Mouse (Mus musculus) heart, postnatal 10 days (tissue): ENCODE data around the gene Mtx2. TPM values are rescaled to one million over a fixed set of nuclear protein-coding genes. Genes with fewer than 3 reads are reported as not detected.

Source experiments
- DNase-seq, 2 experiments: peaks; one replicate each; pipeline ENCODE4 v3.0.0; 2021
- intact Hi-C: fragments of 180-260 bp; cut with DNase I; formaldehyde crosslinking; loops from one replicate; pipeline ENCODE4 v1.15.1; 2025
- total RNA-seq, 2 experiments: library from RNA; stranded (reverse); gene quantifications; 2 replicates each; pipeline ENCODE4 v1.2.3; 2021

Gene Mtx2
- 100 to 1,000 TPM; 137 to 142 TPM for total RNA-seq

DNA sequence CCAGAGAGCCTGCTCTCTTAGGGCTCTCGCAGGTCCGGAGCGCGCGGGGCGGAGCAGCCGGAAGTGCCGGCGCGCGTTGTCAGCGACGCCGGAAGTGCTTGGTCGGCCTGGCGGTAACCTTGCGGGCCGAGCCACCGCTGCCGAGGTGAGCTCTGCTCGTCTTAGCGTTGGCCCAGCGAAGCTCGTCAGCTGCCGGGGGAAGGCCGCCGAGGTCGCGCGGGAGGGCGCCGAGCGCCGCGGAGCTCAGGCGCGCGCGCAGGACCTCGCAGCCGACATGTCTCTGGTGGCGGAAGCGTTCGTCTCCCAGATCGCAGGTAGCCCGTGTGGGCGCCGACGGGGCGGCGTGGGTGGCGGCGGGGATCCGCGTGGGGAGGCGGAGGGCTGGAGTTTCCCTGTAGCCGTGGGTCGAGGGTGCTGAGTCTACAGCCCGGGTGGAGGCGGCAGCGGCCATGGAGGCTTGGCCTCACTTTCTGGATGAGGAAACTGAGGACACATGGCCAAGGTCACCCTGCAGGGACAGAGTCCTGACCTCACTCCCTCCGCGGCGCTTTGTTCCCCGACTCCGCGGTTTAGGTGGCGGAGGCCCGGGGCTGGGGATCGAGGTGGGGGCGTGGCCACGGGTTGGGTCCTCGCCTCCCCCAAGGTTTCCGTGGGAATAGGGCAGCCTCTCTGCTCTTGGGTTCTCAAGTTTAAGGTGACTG, at the start of gene Mtx2:
Gene Mtx2, plus strand, starts transcription at position 74 of the 701 bp plus-strand sequence.
- intact Hi-C loops, result loop anchor here (5.0 to 10.0 kb wide), 2 partner anchors 136 to 229 kb away; no protein-coding TSS in a partner anchor
- DNase-seq, result peak; percentile 84 to 86

- intact Hi-C loops, result no loop called here
- no peak for DNase-seq
Measured at GRCm38 (mm10) chr2:74777536-74778275, 47.9 kb upstream of the Mtx2 start.

DNA sequence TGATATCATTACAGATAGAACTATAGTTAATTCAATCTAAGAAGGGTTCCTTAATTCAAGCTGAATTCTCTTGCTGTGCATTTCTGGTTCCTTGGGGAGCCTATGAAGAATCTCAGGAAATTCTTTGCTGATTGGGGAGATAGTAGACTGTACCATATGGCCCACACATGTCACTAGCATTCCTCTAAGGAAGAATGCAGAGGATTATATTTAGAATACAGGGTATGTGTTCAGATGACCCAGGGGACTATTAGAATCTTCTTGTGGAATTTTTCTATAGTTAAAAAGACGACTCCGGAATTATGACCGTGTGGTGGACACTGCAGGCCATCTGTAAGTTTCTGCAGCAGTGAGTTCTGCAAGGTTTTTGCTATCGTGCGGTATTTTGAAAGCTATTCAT, 44.2 kb upstream of the Mtx2 start:
- DNase-seq, result no peak
- intact Hi-C loops, result no loop called here

DNA sequence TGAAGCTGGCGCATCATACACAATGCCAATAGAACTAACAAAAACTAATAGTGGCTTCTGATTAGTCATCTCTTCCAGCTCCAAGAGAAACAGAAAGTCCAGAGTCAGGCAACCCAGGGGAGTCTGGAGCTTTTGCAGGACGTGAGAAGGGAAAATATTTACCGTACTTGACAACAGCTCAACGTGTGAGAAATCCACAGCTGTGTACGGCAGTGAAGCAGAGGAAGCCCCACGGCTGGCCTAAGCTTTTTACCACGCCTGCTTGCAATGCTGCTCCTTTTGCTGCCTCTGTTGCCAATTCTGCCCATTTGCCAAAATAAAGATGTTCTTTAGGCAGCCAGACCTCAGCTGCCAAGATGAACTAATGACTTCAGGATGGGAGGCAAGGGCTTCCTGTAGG, 30.1 kb upstream of the Mtx2 start:
- intact Hi-C loops, result no loop called here
- peak; percentile 28 to 30 for DNase-seq

DNA sequence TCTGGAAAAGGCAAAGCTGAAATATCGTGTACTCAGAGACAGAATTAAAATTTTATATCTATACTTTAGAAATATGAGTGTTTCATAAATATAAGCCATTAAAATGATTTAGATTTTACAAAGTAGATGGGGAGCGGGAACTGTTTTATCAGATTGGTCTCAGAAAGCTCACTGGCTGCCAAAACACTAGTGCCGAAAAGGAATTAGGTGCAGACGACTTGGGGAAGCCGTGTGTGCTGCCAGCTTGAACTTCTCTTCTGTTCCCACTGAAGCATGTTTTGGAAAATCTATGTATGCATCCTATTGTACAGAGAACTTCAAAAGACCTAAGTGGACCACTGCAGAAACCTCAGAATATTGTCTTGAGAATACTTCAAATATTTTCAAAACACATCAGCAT, 17.2 kb upstream of the Mtx2 start:
- intact Hi-C loops, result no loop called here
- no peak for DNase-seq

DNA sequence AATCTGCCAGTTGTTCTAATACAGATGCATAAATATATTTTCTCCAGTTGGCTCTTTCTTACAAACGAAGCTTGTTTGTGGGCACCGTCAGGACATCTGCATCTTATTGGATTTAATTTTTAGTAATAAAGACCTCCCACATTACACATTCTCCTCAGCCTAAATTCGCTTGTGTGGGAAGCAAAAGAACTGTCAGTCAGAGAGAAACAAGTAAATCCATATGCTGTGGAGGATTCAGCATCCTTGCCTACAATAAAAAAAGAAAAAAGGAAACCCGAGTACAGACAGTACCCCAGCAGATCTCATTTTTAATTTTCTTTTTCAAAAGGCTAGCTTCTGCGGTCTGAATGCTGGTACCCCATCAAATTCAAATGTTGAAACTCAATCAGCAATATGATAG, 2.9 kb upstream of the Mtx2 start:
- DNase-seq, result no peak
- intact Hi-C loops, result loop anchor here (10.0 kb wide), 1 partner anchor 232 kb away; no protein-coding TSS in a partner anchor

DNA sequence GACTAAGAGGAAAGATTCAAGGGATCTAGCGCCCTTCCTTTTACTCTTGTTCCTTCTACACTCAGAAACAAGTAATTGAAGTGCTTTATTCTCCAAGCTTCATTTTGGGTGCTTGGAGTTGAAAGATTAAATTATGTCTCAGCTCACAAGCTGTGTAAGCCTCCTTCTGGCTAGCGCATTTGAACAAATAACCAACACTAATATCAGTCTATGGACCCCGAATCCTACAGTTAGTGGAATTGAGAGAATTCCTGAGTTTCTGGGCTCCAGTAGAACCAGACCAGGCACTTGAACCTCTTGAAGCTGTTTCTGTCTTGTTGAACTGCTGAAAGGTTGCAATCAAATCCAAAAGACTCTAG, 253 bp upstream of the Mtx2 start:
- intact Hi-C loops, result loop anchor here (5.0 to 10.0 kb wide), 2 partner anchors 137 to 229 kb away; no protein-coding TSS in a partner anchor
- no peak for DNase-seq

DNA sequence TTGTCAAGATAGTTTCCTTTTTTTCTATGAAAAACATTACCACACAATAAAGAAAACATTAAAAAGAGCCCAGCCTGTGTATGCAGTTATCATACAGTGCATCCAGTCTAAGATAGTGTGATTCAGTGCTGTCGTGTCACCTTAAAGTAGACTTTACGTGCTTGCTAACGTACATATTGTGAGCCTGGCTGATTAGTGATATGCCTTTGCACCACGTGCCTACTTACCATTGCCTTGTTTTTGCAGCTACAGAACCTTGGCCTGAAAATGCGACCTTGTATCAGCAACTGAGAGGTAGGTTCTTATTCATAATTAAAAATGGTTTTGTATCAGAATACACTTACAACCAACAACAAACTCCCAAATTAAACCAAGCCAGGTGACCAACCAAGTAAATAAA, 21.4 kb downstream of the Mtx2 start:
- DNase-seq, result no peak
- intact Hi-C loops, result no loop called here

- intact Hi-C loops, result no loop called here
- DNase-seq, result no peak
Measured at GRCm38 (mm10) chr2:74847516-74847915, 21.9 kb downstream of the Mtx2 start.

DNA sequence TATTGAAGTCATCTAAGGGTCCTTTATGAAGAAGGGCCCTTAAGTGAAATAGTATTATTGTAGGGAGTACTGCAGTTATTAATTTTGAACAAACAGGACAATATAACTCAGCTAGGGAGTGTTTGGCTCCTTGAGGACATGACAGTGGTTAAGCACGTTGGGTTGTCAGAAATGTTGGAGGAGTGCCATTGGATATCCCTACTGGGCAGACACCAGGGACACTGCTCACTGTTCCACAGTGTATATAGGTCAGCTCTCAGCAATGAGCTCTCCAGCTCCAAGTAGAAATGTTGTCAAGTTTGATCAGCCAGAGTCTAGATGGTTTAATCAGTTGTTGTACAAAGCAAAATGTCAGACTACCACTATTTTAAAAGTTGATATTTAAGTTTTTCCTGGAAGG, 24.4 kb downstream of the Mtx2 start:
- intact Hi-C loops, result no loop called here
- DNase-seq, result peak; percentile 30

- intact Hi-C loops, result no loop called here
- no peak for DNase-seq
Measured at GRCm38 (mm10) chr2:74862070-74862476, 36.5 kb downstream of the Mtx2 start.

GRCm38 (mm10) chr2:74865414-74865813, 39.8 kb downstream of the Mtx2 start:
- DNase-seq, result no peak
- intact Hi-C loops, result no loop called here

DNA sequence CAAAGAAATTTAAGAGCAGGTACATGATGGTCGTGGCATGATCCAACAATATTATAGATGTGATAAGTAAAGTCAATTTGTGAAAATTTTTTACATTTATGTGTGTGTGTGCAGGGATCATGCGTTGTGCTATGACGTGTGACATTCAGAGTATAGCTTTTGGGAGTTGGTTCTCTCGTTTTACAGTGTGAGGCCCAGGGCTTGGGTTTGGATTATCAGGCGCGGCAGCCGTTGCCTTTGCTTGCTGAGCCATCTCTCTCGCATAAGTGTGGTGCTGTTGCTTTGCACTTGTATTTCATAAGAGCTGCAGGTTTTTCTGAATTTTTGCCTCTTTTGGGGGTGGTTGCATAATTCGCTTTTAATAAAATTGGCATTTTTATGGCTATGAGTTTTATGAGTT, 48.4 kb downstream of the Mtx2 start:
- DNase-seq, result no peak
- intact Hi-C loops, result no loop called here

GRCm38 (mm10) chr2:74884357-74884756, 58.8 kb downstream of the Mtx2 start:
- intact Hi-C loops, result no loop called here
- no peak for DNase-seq

GRCm38 (mm10) chr2:74891868-74892267, 66.3 kb downstream of the Mtx2 start:
- intact Hi-C loops, result no loop called here
- no peak for DNase-seq

DNA sequence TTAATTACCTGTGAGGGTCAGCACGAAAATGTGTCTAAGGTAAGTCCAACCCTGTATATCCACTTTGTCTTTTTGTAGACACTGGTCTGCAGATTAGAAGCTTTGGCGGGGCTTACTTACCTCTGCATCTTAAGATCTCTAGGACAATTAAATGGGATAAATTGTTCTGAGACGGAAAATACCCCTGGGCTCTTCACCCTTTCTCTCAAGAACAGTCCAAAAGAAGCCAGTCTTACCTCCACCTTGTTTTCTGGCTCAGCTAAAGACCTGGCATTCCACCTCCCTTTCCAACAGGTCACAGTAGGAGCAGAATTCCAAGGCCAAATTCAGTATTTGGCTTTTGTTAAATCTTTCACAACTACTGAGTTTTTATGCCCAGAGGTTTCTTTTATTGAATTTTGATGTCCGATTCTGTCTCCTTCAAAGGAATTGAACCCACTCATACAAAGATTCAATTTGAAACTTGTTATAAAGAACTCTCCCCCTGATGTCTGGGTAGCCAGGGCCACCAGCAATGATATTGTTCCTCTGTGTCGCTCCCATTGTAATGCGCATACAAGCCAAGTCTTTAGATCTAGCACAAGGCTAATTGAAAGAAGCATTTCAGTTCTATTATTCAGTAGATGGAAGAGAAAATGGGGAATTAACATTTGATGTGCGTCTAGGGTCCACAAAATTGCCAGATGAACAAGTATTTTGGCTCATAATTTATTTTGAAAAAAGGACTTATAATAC, 67.4 kb downstream of the Mtx2 start:
- intact Hi-C loops, result no loop called here
- no peak for DNase-seq

DNA sequence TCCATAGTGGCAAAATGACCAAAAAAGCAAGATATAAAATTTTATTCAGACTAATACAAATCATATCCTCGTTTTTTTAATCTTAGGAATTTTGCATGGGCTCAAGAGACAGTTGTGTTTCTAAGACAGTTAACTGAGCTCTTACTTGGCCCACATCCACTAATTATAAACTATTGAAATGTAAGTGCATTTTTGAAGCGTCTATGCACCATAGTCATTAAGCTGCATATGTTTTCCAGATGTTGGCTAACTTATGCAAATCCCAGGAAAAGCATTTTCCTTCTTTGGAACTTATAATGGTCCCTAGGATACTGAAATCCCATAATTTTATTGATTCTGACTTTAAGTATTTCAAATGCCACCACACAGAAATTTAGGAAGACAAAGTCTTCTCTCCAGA, 68.5 kb downstream of the Mtx2 start:
- intact Hi-C loops, result no loop called here
- DNase-seq, result no peak

DNA sequence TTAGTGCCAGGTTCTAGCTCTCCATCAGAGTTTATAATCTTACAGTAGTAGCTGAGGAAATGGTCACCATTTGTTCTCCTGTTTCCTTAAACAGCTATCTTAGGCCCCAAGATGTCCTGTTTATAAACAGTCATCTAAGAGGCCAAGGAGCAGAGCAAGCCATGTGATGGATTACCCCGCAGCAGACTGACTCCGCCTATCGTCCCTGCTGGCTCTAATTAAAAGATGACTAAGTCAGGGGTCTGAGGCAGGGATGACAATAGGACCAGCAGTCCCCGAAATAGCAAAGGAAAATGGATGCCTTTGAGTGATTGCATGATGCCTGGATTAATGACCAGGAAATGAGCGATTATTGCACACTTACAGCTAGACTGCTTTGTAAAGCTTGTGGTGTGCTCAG, 74.4 kb downstream of the Mtx2 start:
- intact Hi-C loops, result no loop called here
- DNase-seq, result no peak

GRCm38 (mm10) chr2:74901764-74902295, 76.2 kb downstream of the Mtx2 start:
- intact Hi-C loops, result no loop called here
- DNase-seq, result no peak

DNA sequence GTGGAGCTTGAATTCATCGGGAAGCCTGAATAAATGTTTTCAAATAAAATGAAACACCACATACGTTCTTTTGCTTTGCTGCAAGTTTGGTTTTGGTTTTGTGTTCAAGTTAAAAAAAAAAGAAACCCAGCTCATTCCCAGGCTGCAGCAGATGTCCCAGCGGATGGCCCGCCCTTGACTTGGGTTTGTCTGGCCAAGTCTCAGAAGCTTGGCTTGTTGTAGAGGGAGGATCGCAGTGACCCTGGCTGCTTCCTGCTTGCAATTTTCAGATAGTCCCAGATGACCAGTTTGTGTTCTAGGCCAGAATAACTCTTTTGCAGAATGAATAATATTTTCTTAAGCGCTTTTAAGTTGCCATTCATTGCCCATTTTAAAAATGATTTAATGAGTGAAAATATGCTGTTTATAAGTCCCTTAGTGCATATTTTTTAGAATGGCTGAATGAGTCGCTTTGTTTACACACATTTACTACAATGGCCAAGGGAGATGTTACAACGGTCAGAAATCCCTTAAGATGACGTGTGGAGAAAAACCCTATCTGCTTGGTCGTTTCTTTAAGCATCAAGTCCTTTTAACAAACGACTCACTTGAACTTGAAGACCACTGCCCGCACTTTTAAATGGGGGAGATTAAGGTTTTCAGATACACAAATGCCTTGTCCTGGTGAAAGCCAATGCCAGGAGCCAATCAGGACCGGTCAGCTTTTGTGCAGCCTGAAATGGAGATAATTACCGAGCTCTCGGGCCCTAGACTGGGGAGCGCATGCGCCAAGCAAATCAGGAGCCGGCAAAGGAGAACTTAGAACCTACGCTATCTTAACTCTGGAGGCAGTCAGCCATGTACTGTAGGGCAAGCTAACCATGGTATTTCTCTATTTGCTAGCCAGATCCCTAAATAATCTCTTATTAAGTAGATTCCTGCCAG, 82.0 kb downstream of the Mtx2 start:
- intact Hi-C loops, result no loop called here

More for the DNA sequence above, 82.0 kb downstream of the Mtx2 start:
- peak; percentile 78 to 79 for DNase-seq
